Mouse (Mus musculus) inflammation-experienced regulatory T-cells, adult 6 months (primary cell): ENCODE measurements around the gene Fahd2a. TPM values are rescaled to one million over a fixed set of nuclear protein-coding genes. Genes with fewer than 3 reads are reported as not detected.

ENCODE experiments used
- ATAC-seq: one replicate; pipeline ENCODE4 v1.8.0; 2017
- polyA plus RNA-seq, 3 experiments: library from polyadenylated mRNA; unstranded; fragments of 100-300 nt; shearing (Covaris generic); gene quantifications; one replicate each; pipeline ENCODE4 v1.2.1; 2017

Fahd2a gene
- polyA plus RNA-seq, 3 experiments from 2014 or later: 29.3 to 66.5 (median 38.0) TPM

GRCm38 (mm10) chr2:127430238-127430637 is 14.1 kb downstream of the Fahd2a start:
- ATAC-seq: no peak

GRCm38 (mm10) chr2:127424977-127425376 is 19.4 kb downstream of the Fahd2a start, which contains the start of gene Gpat2:
TSS of gene Gpat2 (plus strand) at chr2:127425199.
- ATAC-seq: no peak

GRCm38 (mm10) chr2:127418266-127418970 is 25.9 kb downstream of the Fahd2a start:
- no peak for ATAC-seq

DNA sequence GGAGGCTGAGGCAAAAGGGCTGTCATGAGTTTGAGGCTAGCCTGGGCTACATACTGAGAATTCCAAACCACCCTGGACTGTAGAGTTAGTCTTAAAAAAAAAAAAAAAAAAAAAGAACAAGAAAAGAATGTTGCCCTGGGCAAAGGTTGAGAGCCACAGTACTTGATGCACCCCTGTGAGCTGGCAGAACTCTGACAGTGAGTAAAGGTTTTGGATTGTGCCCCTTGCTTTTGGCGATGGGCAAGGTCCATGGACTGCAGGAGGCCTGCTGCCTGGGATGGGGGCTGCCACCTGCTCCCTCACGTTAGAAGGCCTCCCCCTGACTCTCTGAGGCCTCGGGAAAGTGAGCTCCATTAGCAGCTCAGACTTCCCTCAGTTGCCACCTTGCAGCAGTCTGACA is 27.7 kb downstream of the Fahd2a start:
- ATAC-seq: no peak

GRCm38 (mm10) chr2:127415806-127416205 is 28.6 kb downstream of the Fahd2a start:
- ATAC-seq: no peak

- no peak for ATAC-seq
Observed at GRCm38 (mm10) chr2:127411126-127411525, 33.2 kb downstream of the Fahd2a start.

- no peak for ATAC-seq
Observed at GRCm38 (mm10) chr2:127398738-127399137, 45.6 kb downstream of the Fahd2a start.

DNA sequence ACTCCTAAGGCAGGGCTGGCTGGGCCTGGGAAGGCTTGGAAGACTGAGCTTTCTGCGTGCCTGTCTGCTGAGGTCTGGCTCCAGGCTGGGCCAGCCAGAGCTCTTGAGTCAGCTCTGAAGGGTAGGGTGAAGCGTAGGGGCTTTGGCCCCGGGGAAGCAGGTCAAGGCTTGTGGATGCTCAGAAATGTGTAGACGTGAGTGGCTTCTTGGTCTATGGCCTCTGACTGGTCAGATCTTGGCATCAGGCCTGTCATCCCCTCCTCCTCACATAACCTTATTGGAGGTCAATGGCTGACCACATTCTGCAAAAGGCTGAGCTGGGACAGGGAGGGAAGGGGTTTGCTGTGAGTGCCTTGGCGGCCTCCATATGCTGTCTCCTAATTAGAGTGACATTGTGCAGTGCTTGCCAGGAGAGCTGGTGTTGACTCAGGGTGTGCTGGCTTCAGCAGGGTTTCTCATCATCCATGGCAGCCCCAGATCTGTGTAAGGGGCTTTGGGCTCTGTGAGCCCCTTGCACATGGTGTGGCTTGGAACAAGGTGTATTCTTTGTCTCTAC is 49.7 kb downstream of the Fahd2a start:
- ATAC-seq: no peak

DNA sequence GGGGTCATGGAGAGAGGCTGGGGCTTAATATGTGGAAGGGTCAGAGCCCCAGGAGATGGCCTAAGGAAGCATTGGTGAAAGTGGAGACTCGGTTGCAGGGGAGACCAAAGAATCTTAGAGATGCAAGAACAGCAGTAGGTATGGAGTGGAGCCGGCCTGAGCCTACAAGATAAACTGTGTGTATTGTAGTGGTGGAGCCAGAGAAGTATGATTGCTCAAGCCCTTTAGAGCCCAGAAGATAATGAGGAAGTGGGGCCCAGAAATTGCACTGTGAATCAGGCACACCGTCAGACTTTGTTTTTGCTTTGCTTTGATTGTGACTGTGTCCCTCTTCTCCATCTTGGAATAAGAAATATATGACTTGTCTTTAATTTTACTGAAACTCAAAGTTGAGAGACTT is 53.0 kb downstream of the Fahd2a start:
- ATAC-seq: no peak

DNA sequence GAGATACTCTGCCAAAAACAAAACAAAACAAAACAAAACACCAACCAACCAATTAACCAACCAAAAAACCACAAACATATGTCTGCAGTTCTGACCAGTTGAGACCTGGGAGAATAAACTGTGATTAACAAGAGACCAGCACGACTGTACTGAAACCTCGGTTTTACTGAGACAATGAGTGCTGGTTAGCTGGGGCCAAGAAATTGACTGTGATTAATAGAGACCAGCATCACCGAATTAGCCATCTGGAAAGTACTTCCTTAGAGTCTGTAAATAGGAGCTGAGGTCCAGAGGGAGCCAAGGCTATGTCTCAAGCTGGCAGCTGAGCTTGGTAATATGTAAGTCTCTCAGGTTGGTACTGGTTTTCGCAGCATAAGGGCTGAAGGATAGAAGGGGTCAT is 53.5 kb downstream of the Fahd2a start:
- no peak for ATAC-seq

DNA sequence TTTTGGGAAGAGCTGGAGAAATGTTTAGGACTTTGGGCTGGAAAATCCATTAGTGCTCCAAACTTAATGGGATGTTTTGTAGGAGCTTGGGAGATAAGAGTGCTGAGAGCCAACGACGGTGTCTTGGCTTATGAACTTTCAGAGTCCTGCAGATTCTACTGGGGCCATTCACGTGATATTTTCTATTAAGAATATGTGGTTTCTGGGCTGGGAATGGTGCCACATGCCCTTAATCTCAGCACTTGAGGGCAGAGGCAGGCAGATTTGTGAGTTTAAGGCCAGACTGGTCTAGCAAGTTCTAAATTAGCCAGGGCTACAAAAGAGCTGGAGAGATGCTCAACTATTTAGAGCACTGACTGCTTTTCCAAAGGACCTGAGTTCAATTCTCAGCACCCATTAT is 54.0 kb downstream of the Fahd2a start:
- ATAC-seq: no peak

DNA sequence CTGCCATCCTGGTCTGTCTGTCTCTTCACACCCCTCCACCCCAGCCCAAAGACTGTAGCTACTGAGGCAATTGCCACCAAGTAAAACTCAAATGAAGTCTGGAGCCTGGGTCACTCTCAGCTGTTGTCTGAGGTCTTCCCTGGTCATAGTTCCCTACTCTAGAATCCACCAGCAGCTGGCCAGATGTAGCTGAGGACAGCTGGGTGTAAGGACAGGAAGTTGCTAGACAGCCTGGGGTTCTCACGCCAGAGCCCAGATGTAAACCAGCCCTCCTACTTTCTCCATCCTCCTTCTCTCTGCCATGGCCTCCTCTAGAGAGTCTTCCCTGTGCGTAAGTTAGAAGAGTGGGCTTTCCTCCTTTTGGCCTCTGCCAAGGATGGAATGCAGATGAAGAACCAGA is 56.8 kb downstream of the Fahd2a start:
- no peak for ATAC-seq

Other genes with a start within 250 kb of the Fahd2a start
- gene 1810024B03Rik, start 236.3 kb downstream of the Fahd2a start, polyA plus RNA-seq: 1 to 10 TPM in 1 of 3 experiments, under 1 TPM in 2; 0.69 to 1.3 (median 0.71) TPM
- 10 to 100 TPM; 47.3 to 57.9 (median 47.8) TPM for gene Snrnp200, start 236.2 kb downstream of the Fahd2a start, polyA plus RNA-seq
- 10 to 100 TPM; 39.3 to 59.1 (median 51.3) TPM for gene Ciao1, start 196.7 kb downstream of the Fahd2a start, polyA plus RNA-seq
- gene Tmem127, start 196.7 kb downstream of the Fahd2a start, polyA plus RNA-seq: 10 to 100 TPM; 49.4 to 81.0 (median 67.0) TPM
- gene Stard7, start 174.3 kb downstream of the Fahd2a start, polyA plus RNA-seq: 10 to 100 TPM; 25.3 to 34.8 (median 28.0) TPM
- gene Dusp2, start 108.4 kb downstream of the Fahd2a start, polyA plus RNA-seq: 10 to 100 TPM; 26.0 to 29.5 (median 27.9) TPM
- under 1 TPM in 2 of 3 experiments, not detected in 1; 0.21 to 0.35 TPM for gene Astl, start 105.9 kb downstream of the Fahd2a start, polyA plus RNA-seq
- gene Adra2b, start 81.4 kb downstream of the Fahd2a start, polyA plus RNA-seq: under 1 TPM in 1 of 3 experiments, not detected in 2; 0.13 TPM
- gene Gpat2, start 19.4 kb downstream of the Fahd2a start, polyA plus RNA-seq: under 1 TPM in 2 of 3 experiments, not detected in 1; 0.14 to 0.34 TPM
- 1 to 10 TPM in 1 of 3 experiments, not detected in 2; 3.5 TPM for gene Kcnip3, start 77.5 kb upstream of the Fahd2a start, polyA plus RNA-seq
- gene Prom2, start 96.9 kb upstream of the Fahd2a start, polyA plus RNA-seq: under 1 TPM in 1 of 3 experiments, not detected in 2; 0.10 TPM
- gene Zfp661, start 142.5 kb upstream of the Fahd2a start, polyA plus RNA-seq: 1 to 10 TPM in 2 of 3 experiments, under 1 TPM in 1; 0.92 to 3.0 (median 2.4) TPM
- gene Mrps5, start 142.7 kb upstream of the Fahd2a start, polyA plus RNA-seq: 100 to 1,000 TPM; 107 to 152 (median 144) TPM
- not detected for gene Mal, start 212.1 kb upstream of the Fahd2a start, polyA plus RNA-seq